Mouse (Mus musculus): ENCODE data around the gene Gm3409. TPM values are rescaled to one million over a fixed set of nuclear protein-coding genes. Genes with fewer than 3 reads are reported as not detected.
"Not testable (repeated sequence)": the region's sequence is repeated elsewhere in the genome, so short reads cannot be mapped to it uniquely, and the experiment has no call there.

The Gm3409 gene
- polyA plus RNA-seq (2015; fragmentation: Nextera tagmentation; extraction: Ambion mirVana), result not detected in 2 replicates

- not testable (repeated sequence) for H3K4me2 ChIP-seq; DNase-seq; ATAC-seq (ENCODE audit: low read depth); H3K4me1 ChIP-seq (replicated peaks); H3K27ac ChIP-seq; H3K4me3 ChIP-seq (replicated peaks); H3K9me3 ChIP-seq (replicated peaks); H3K9ac ChIP-seq; H3K27me3 ChIP-seq; H3K36me3 ChIP-seq
- WGBS (ENCODE audit: insufficient replicate concordance), result 75% methylated on average over 2 of the region's 3 CpGs
These were observed at the start of gene Gm3409 for GRCm38 (mm10) chr5:146537347-146537746. Gene Gm3409 (plus strand): TSS chr5:146537647.

GRCm38 (mm10) chr5:146488959-146489358 lies 48.5 kb upstream of the Gm3409 start:
- 3% methylated on average over 3 of the region's 4 CpGs for WGBS (ENCODE audit: insufficient replicate concordance)
- H3K36me3 ChIP-seq; H3K4me1 ChIP-seq (replicated peaks); H3K4me2 ChIP-seq; ATAC-seq (ENCODE audit: low read depth); H3K27ac ChIP-seq; H3K27me3 ChIP-seq; H3K9me3 ChIP-seq (replicated peaks); H3K9ac ChIP-seq; H3K4me3 ChIP-seq (replicated peaks); DNase-seq: not testable (repeated sequence)

- not testable (repeated sequence) for DNase-seq; ATAC-seq (ENCODE audit: low read depth); H3K27me3 ChIP-seq; H3K27ac ChIP-seq; H3K9ac ChIP-seq; H3K4me1 ChIP-seq (replicated peaks); H3K36me3 ChIP-seq; H3K4me3 ChIP-seq (replicated peaks); H3K4me2 ChIP-seq; H3K9me3 ChIP-seq (replicated peaks)
- no CpG with 5 or more reads among the region's 5 CpGs for WGBS (ENCODE audit: insufficient replicate concordance)
These were observed 46.4 kb upstream of the Gm3409 start, which contains the start of gene Gm6370 for GRCm38 (mm10) chr5:146491063-146491462. Gene Gm6370 (plus strand): TSS chr5:146491363.

GRCm38 (mm10) chr5:146502099-146502498 lies 35.3 kb upstream of the Gm3409 start, which contains the start of gene 4930449I24Rik:
Gene 4930449I24Rik (plus strand): TSS chr5:146502399.
- DNase-seq; H3K4me1 ChIP-seq (replicated peaks); H3K4me3 ChIP-seq (replicated peaks); H3K4me2 ChIP-seq; H3K27me3 ChIP-seq; ATAC-seq (ENCODE audit: low read depth); H3K27ac ChIP-seq; H3K9me3 ChIP-seq (replicated peaks); H3K36me3 ChIP-seq; H3K9ac ChIP-seq: not testable (repeated sequence)
- WGBS (ENCODE audit: insufficient replicate concordance), result no CpG with 5 or more reads among the region's 5 CpGs

- H3K9me3 ChIP-seq (replicated peaks); H3K4me3 ChIP-seq (replicated peaks); H3K36me3 ChIP-seq; H3K9ac ChIP-seq; H3K27ac ChIP-seq; ATAC-seq (ENCODE audit: low read depth); H3K4me1 ChIP-seq (replicated peaks); H3K4me2 ChIP-seq; DNase-seq; H3K27me3 ChIP-seq: not testable (repeated sequence)
- 86% methylated on average over 1 of the region's 5 CpGs for WGBS (ENCODE audit: insufficient replicate concordance)
These were observed 23.6 kb upstream of the Gm3409 start, which contains the start of gene Gm3402 for GRCm38 (mm10) chr5:146513823-146514222. Gene Gm3402 (plus strand): TSS chr5:146514123.

- H3K4me3 ChIP-seq (replicated peaks); H3K27me3 ChIP-seq; DNase-seq; H3K9me3 ChIP-seq (replicated peaks); H3K4me2 ChIP-seq; H3K27ac ChIP-seq; ATAC-seq (ENCODE audit: low read depth); H3K36me3 ChIP-seq; H3K4me1 ChIP-seq (replicated peaks); H3K9ac ChIP-seq: not testable (repeated sequence)
- WGBS (ENCODE audit: insufficient replicate concordance), result 79% methylated on average over 3 of the region's 3 CpGs
These were observed 11.9 kb upstream of the Gm3409 start, which contains the start of gene Gm3404 for GRCm38 (mm10) chr5:146525501-146525900. Gene Gm3404 (plus strand): TSS chr5:146525801.

- not testable (repeated sequence) for H3K4me3 ChIP-seq (replicated peaks); H3K9me3 ChIP-seq (replicated peaks); H3K4me2 ChIP-seq; ATAC-seq (ENCODE audit: low read depth); DNase-seq; H3K27ac ChIP-seq; H3K27me3 ChIP-seq; H3K4me1 ChIP-seq (replicated peaks); H3K9ac ChIP-seq; H3K36me3 ChIP-seq
- no CpG with 5 or more reads among the region's 3 CpGs for WGBS (ENCODE audit: insufficient replicate concordance)
These were observed 18.4 kb downstream of the Gm3409 start, which contains the start of gene Gm3415 for GRCm38 (mm10) chr5:146555836-146556235. Gene Gm3415 (plus strand): TSS chr5:146556136.

GRCm38 (mm10) chr5:146564259-146564658 lies 26.8 kb downstream of the Gm3409 start:
- Histone ChIP-seq H3K9ac (no peak overlapping the region), H3K36me3 (no peaks in the 10 kb centered on the region), H3K27ac (no peak overlapping the region), H3K4me1 (replicated peaks) (no peaks in the 10 kb centered on the region), H3K4me2 (no peak overlapping the region), H3K27me3 (no peaks in the 10 kb centered on the region), H3K4me3 (replicated peaks) (no peak overlapping the region), H3K9me3 (replicated peaks) (no peaks in the 10 kb centered on the region)
- DNase-seq, result no peak
- ATAC-seq (ENCODE audit: low read depth), result no peak
- 33% methylated on average over 1 of the region's 1 CpGs for WGBS (ENCODE audit: insufficient replicate concordance)

- no peak for DNase-seq
- H3K4me2 ChIP-seq, result no peak overlapping the region
- H3K4me1 ChIP-seq (replicated peaks), result no peaks in the 10 kb centered on the region
- no peak overlapping the region for H3K27ac ChIP-seq
- H3K27me3 ChIP-seq, result no peaks in the 10 kb centered on the region
- ATAC-seq (ENCODE audit: low read depth), result no peak
- no peak overlapping the region for H3K4me3 ChIP-seq (replicated peaks)
- no peaks in the 10 kb centered on the region for H3K36me3 ChIP-seq
- H3K9me3 ChIP-seq (replicated peaks), result no peaks in the 10 kb centered on the region
- WGBS (ENCODE audit: insufficient replicate concordance), result 33% methylated on average over 4 of the region's 4 CpGs
- H3K9ac ChIP-seq, result no peak overlapping the region
These were observed 29.6 kb downstream of the Gm3409 start for GRCm38 (mm10) chr5:146567054-146567453.

GRCm38 (mm10) chr5:146570179-146570578 lies 32.7 kb downstream of the Gm3409 start:
- WGBS (ENCODE audit: insufficient replicate concordance), result 65% methylated on average over 6 of the region's 6 CpGs
- not testable (repeated sequence) for H3K4me3 ChIP-seq (replicated peaks); H3K27ac ChIP-seq; H3K27me3 ChIP-seq; H3K9ac ChIP-seq; ATAC-seq (ENCODE audit: low read depth); H3K4me2 ChIP-seq; H3K9me3 ChIP-seq (replicated peaks); H3K36me3 ChIP-seq; DNase-seq; H3K4me1 ChIP-seq (replicated peaks)

GRCm38 (mm10) chr5:146571830-146572734 lies 34.6 kb downstream of the Gm3409 start:
- not testable (repeated sequence) for H3K4me2 ChIP-seq; H3K4me3 ChIP-seq (replicated peaks); H3K9ac ChIP-seq; H3K27me3 ChIP-seq; H3K9me3 ChIP-seq (replicated peaks); H3K4me1 ChIP-seq (replicated peaks); H3K27ac ChIP-seq; DNase-seq; ATAC-seq (ENCODE audit: low read depth); H3K36me3 ChIP-seq
- WGBS (ENCODE audit: insufficient replicate concordance), result 53% methylated on average over 6 of the region's 6 CpGs

GRCm38 (mm10) chr5:146572735-146573042 lies 35.2 kb downstream of the Gm3409 start:
- H3K9ac ChIP-seq; ATAC-seq (ENCODE audit: low read depth); H3K4me1 ChIP-seq (replicated peaks); H3K27me3 ChIP-seq; DNase-seq; H3K4me3 ChIP-seq (replicated peaks); H3K4me2 ChIP-seq; H3K36me3 ChIP-seq; H3K9me3 ChIP-seq (replicated peaks); H3K27ac ChIP-seq: not testable (repeated sequence)
- WGBS (ENCODE audit: insufficient replicate concordance), result 60% methylated on average over 4 of the region's 4 CpGs

Data from liver, embryonic 13.5 days (tissue).